ENCODE assay signal across 10 mouse cellular contexts in genomic region chr11:118342400-118342981, GRCm38 (mm10). TPM values are rescaled to one million over a fixed set of nuclear protein-coding genes. Genes with fewer than 3 reads are reported as not detected.
DNase-seq lines count a peak whose midpoint lies in the region; ATAC-seq and TF ChIP-seq lines count a peak whose summit lies in the region.
"Had no signal": no experiment of that assay in that cellular context is flagged by ENCODE, and none has a peak within 500 bp of the region (broad histone marks: within the 10 kb centered on the region; RNA-seq: fewer than 3 reads in every experiment).

Gene Cep295nl (minus strand): TSS chr11:118342500.

- no peak within 1 kb of the TSS for H3K9ac ChIP-seq in forebrain, embryonic 11.5 days (ENCODE audit: low read length)
- H3K9ac ChIP-seq in limb, embryonic 11.5 days (ENCODE audit: low read length): no peak within 1 kb of the TSS

- H3K4me3 ChIP-seq in testis, adult 2 months (ENCODE audit: control insufficient read depth, low read depth, low read length): peak within 1 kb of the TSS; percentile 91
- no peak within 1 kb of the TSS for H3K4me3 ChIP-seq in forebrain, embryonic 11.5 days (ENCODE audit: low read depth, low read length)
- H3K4me3 ChIP-seq in limb, embryonic 11.5 days (ENCODE audit: low read depth, low read length): no peak within 1 kb of the TSS
- no peak within 1 kb of the TSS for H3K4me3 ChIP-seq in olfactory bulb, adult 2 months (ENCODE audit: insufficient read depth, low read depth, low read length)

- no peaks in the 10 kb centered on the region for H3K9me3 ChIP-seq in forebrain, embryonic 11.5 days (ENCODE audit: control insufficient read depth, low read length)
- no peaks in the 10 kb centered on the region for H3K9me3 ChIP-seq in limb, embryonic 11.5 days (ENCODE audit: control insufficient read depth, low read length)

- DNase-seq in testis, postnatal 14 days (ENCODE audit: low spot score): no peak
- no peak for DNase-seq in forebrain, embryonic 11.5 days (ENCODE audit: low spot score)
- DNase-seq in limb, embryonic 11.5 days (ENCODE audit: low spot score): peak; percentile 54
- no peak for DNase-seq in right cerebral cortex, postnatal 25 days
- DNase-seq in frontal cortex, postnatal 10 days (ENCODE audit: low spot score in 2 of 2): no peak

- H3K36me3 ChIP-seq in testis, adult 2 months (ENCODE audit: control insufficient read depth, insufficient read depth, low read length): no peaks in the 10 kb centered on the region
- no peaks in the 10 kb centered on the region for H3K36me3 ChIP-seq in forebrain, embryonic 11.5 days (ENCODE audit: control insufficient read depth, insufficient read depth, low read length)
- no peaks in the 10 kb centered on the region for H3K36me3 ChIP-seq in limb, embryonic 11.5 days (ENCODE audit: control insufficient read depth, insufficient read depth, low read length)

- no peaks in the 10 kb centered on the region for H3K27me3 ChIP-seq in testis, adult 2 months (ENCODE audit: control insufficient read depth, insufficient read depth, low read length)
- H3K27me3 ChIP-seq in forebrain, embryonic 11.5 days (ENCODE audit: control insufficient read depth, insufficient read depth, low read length): no peaks in the 10 kb centered on the region
- H3K27me3 ChIP-seq in limb, embryonic 11.5 days (ENCODE audit: control insufficient read depth, insufficient read depth, low read length): no peaks in the 10 kb centered on the region

- no peak within 1 kb of the TSS; the same call in 1 of the 2 replicates for H3K27ac ChIP-seq in testis, adult 2 months (ENCODE audit: control insufficient read depth, insufficient read depth, low read depth, low read length)
- H3K27ac ChIP-seq in forebrain, embryonic 11.5 days (ENCODE audit: low read depth, low read length): peak within 1 kb of the TSS; percentile 46; the same call in 1 of the 2 replicates
- H3K27ac ChIP-seq in limb, embryonic 11.5 days (replicated peaks; ENCODE audit: low read depth, low read length): 0 out of 2 replicates have a peak within 1 kb of the TSS, but pooled peaks have one; percentile 22
- peak within 1 kb of the TSS; percentile 25 for H3K27ac ChIP-seq in olfactory bulb, adult 2 months (ENCODE audit: insufficient read depth, low read depth, low read length)

- peaks cover 3% of the 10 kb centered on the region for H3K4me1 ChIP-seq in testis, adult 2 months (ENCODE audit: control insufficient read depth, insufficient read depth, low read length)
- peaks cover 15% of the 10 kb centered on the region for H3K4me1 ChIP-seq in forebrain, embryonic 11.5 days (replicated peaks; ENCODE audit: control insufficient read depth, insufficient read depth, low read length)
- peaks cover 8% of the 10 kb centered on the region for H3K4me1 ChIP-seq in limb, embryonic 11.5 days (ENCODE audit: control insufficient read depth, insufficient read depth, low read length)
- peaks cover 57% of the 10 kb centered on the region for H3K4me1 ChIP-seq in olfactory bulb, adult 2 months (ENCODE audit: control insufficient read depth, insufficient read depth, low read length)

- 30% methylated on average over 7 of the region's 7 CpGs for WGBS in forebrain, embryonic 11.5 days
- WGBS in limb, embryonic 11.5 days: 37% methylated on average over 7 of the region's 7 CpGs
- 35% methylated on average over 7 of the region's 7 CpGs for WGBS in olfactory bulb, adult 2 months

- ATAC-seq in forebrain, embryonic 11.5 days (replicated peaks; ENCODE audit: low FRiP score): peak; percentile 55; the same call in 1 of the 2 replicates
- no peak for ATAC-seq in limb, embryonic 11.5 days (ENCODE audit: insufficient number of reproducible peaks, low FRiP score, low TSS enrichment, low read depth)
- ATAC-seq in erythroblast, adult 5-6 weeks (replicated peaks; ENCODE audit: low FRiP score, poor library complexity, severe bottlenecking): no peak

- H3K4me2 ChIP-seq in forebrain, embryonic 11.5 days (ENCODE audit: low read depth, low read length, severe bottlenecking): no peak within 1 kb of the TSS
- no peak within 1 kb of the TSS for H3K4me2 ChIP-seq in limb, embryonic 11.5 days (ENCODE audit: low read depth, severe bottlenecking)

- TF ChIP-seq CTCF in testis, adult 2 months (IDR thresholded peaks at IDR 0.05; ENCODE audit: control insufficient read depth, insufficient read depth, insufficient replicate concordance, low read depth, low read length): no peak
- TF ChIP-seq CTCF in olfactory bulb, adult 2 months (IDR thresholded peaks at IDR 0.05; ENCODE audit: insufficient read depth, low read depth, low read length): no peak

- TF ChIP-seq POLR2A in testis, adult 2 months (IDR thresholded peaks at IDR 0.05; ENCODE audit: control insufficient read depth, low read depth, low read length): peak; percentile 79; the same call in 1 of the 2 replicates
- no peak for TF ChIP-seq POLR2A in olfactory bulb, adult 2 months (IDR thresholded peaks at IDR 0.05; ENCODE audit: insufficient read depth, low read depth, low read length)

RNA-seq across cellular contexts. Expression of gene Cep295nl, which starts in this region (rescaled TPM):
- polyA plus RNA-seq in testis, adult 2 months (2012; rRNA removed): 274 and 283 TPM in 2 replicates
- 0.44 and 0.60 TPM in 2 replicates for polyA plus RNA-seq in forebrain, embryonic 11.5 days (2014; fragmentation: Nextera tagmentation; extraction: Ambion mirVana)
- polyA plus RNA-seq in limb, embryonic 11.5 days (2014; fragmentation: Nextera tagmentation; extraction: Ambion mirVana): 0.21 and 0.53 TPM in 2 replicates
- polyA plus RNA-seq in olfactory bulb, adult 2 months (2012; ENCODE audit: insufficient read depth, insufficient read length, low replicate concordance, missing spikeins): not detected in 2 replicates
- 1.0 TPM in 1 of 2 replicates, not detected in the other for total RNA-seq in erythroblast, adult 5-6 weeks (2015; ENCODE audit: low replicate concordance)
- total RNA-seq in erythroblast, adult 5-6 weeks (2017; ENCODE audit: low replicate concordance): not detected in 2 replicates
- total RNA-seq: granulocyte monocyte progenitor cell, adult 5-6 weeks had no signal
- polyA plus RNA-seq: liver, embryonic 16.5 days had no signal

Comparison
In these comparisons a context has a peak if more than half of its experiments do, and no peak if none do; other contexts are left out.
1. RNA of gene Cep295nl (polyA plus RNA-seq): 274 to 283 TPM in testis, adult 2 months; 0.21 to 0.53 TPM in limb, embryonic 11.5 days, 0.44 to 0.60 TPM in forebrain, embryonic 11.5 days and not detected in olfactory bulb, adult 2 months; every median in the first group is over 100 times any median in the second.
2. Peak in ATAC-seq and H3K27ac ChIP-seq in forebrain, embryonic 11.5 days; RNA of the gene not detected or under 1 TPM.
3. Peak in DNase-seq and H3K27ac ChIP-seq in limb, embryonic 11.5 days; RNA of the gene not detected or under 1 TPM.